Mouse (Mus musculus): ENCODE measurements around the gene Usp13. TPM values are rescaled to one million over a fixed set of nuclear protein-coding genes. Genes with fewer than 3 reads are reported as not detected.

Gene Usp13
- not detected in 2 replicates for polyA plus RNA-seq (2012; ENCODE audit: low replicate concordance)

GRCm38 (mm10) chr3:32817357-32818326, at the start of gene Usp13:
Gene Usp13 (plus strand): TSS chr3:32817546.

Other genes with a start within 250 kb of the Usp13 start
- gene Gnb4, start 201.0 kb upstream of the Usp13 start, polyA plus RNA-seq (2012; ENCODE audit: low replicate concordance): 2.1 and 3.6 TPM in 2 replicates
- gene Actl6a, start 111.2 kb upstream of the Usp13 start, polyA plus RNA-seq (2012; ENCODE audit: low replicate concordance): 7.0 and 17.2 TPM in 2 replicates
- gene Ndufb5, start 80.6 kb upstream of the Usp13 start, polyA plus RNA-seq (2012; ENCODE audit: low replicate concordance): 3.0 and 52.8 TPM in 2 replicates
- gene Mrpl47, start 79.9 kb upstream of the Usp13 start, polyA plus RNA-seq (2012; ENCODE audit: low replicate concordance): 0.32 and 0.61 TPM in 2 replicates